ENCODE assay signal across 28 mouse cellular contexts in the genomic region with DNA sequence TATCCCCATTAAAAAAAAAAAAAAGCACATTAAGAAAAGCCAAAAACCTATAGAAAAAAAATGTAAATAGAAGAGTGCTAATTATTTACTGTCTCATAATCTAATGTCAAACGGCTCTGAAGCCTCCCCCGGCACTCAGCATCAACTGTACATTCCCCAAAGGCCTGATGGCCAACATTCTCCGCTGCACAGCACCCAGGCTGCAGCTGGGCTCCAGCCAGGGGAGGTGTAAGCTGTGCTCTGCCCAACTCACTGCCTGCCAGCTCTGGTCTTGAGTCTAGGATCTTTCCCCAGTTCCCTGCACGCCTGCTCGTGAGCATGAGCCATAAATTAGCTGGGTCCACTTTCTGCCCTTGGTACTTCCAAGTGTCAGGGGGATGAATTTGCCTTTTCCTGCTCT. TPM values are rescaled to one million over a fixed set of nuclear protein-coding genes. Genes with fewer than 3 reads are reported as not detected.
DNase-seq lines count a peak whose midpoint lies in the region; ATAC-seq and TF ChIP-seq lines count a peak whose summit lies in the region.
"Had no signal": no experiment of that assay in that cellular context is flagged by ENCODE, and none has a peak within 500 bp of the region (broad histone marks: within the 10 kb centered on the region; RNA-seq: fewer than 3 reads in every experiment).

No protein-coding gene starts in this region.

- no peaks in the 10 kb centered on the region for H3K36me3 ChIP-seq in heart, embryonic 10.5 days
- H3K36me3 ChIP-seq in heart, embryonic 11.5 days (ENCODE audit: control insufficient read depth, insufficient read depth, low read length): no peaks in the 10 kb centered on the region
- no peaks in the 10 kb centered on the region for H3K36me3 ChIP-seq in intestine, embryonic 16.5 days (ENCODE audit: control insufficient read depth, insufficient read depth, low read length)
- H3K36me3 ChIP-seq in intestine, postnatal 0 days (ENCODE audit: control insufficient read depth, insufficient read depth): no peaks in the 10 kb centered on the region
- H3K36me3 ChIP-seq: embryonic facial prominence, embryonic 10.5 days; embryonic facial prominence, embryonic 15.5 days; forebrain, embryonic 12.5 days; hindbrain, embryonic 10.5 days; hindbrain, embryonic 15.5 days; liver, embryonic 12.5 days; midbrain, embryonic 10.5 days; neural tube, embryonic 13.5 days had no signal

- peak; percentile 28 for DNase-seq in adrenal gland, postnatal 14 days
- DNase-seq in adrenal gland, adult 8-10 months: no peak
- no peak for DNase-seq in heart, embryonic 10.5 days (ENCODE audit: low spot score)
- peak; percentile 39 for DNase-seq in urinary bladder, postnatal 14 days (ENCODE audit: low spot score)
- DNase-seq in urinary bladder, adult 2 months (ENCODE audit: low spot score): no peak
- DNase-seq: cerebellum, adult 18-20 months; forebrain, postnatal 0 days; kidney, adult 2 months; layer of hippocampus, postnatal 36 days; left cerebral cortex, postnatal 4 days; liver, postnatal 0 days; right cerebral cortex, postnatal 4 days; thymus, adult 18-20 months; thymus, postnatal 25 days had no signal

- no peaks in the 10 kb centered on the region for H3K9me3 ChIP-seq in heart, embryonic 10.5 days
- no peaks in the 10 kb centered on the region for H3K9me3 ChIP-seq in heart, embryonic 11.5 days (replicated peaks; ENCODE audit: control insufficient read depth, low read length)
- no peaks in the 10 kb centered on the region for H3K9me3 ChIP-seq in intestine, embryonic 16.5 days (ENCODE audit: control insufficient read depth, low read length)
- no peaks in the 10 kb centered on the region for H3K9me3 ChIP-seq in intestine, postnatal 0 days (ENCODE audit: control insufficient read depth)
- H3K9me3 ChIP-seq: embryonic facial prominence, embryonic 10.5 days; embryonic facial prominence, embryonic 15.5 days; forebrain, embryonic 12.5 days; hindbrain, embryonic 10.5 days; hindbrain, embryonic 15.5 days; liver, embryonic 12.5 days; midbrain, embryonic 10.5 days; neural tube, embryonic 13.5 days had no signal

- no peak overlapping the region for H3K4me3 ChIP-seq in heart, embryonic 10.5 days
- H3K4me3 ChIP-seq in heart, embryonic 11.5 days (ENCODE audit: low read depth, low read length): no peak overlapping the region
- no peak overlapping the region for H3K4me3 ChIP-seq in intestine, embryonic 16.5 days (ENCODE audit: low read length)
- no peak overlapping the region for H3K4me3 ChIP-seq in intestine, postnatal 0 days (ENCODE audit: low read depth, low read length)
- H3K4me3 ChIP-seq: embryonic facial prominence, embryonic 10.5 days; embryonic facial prominence, embryonic 15.5 days; forebrain, embryonic 12.5 days; hindbrain, embryonic 10.5 days; hindbrain, embryonic 15.5 days; liver, embryonic 12.5 days; midbrain, embryonic 10.5 days; neural tube, embryonic 13.5 days had no signal

- no peak for ATAC-seq in heart, embryonic 11.5 days (replicated peaks; ENCODE audit: insufficient number of reproducible peaks, low FRiP score, low TSS enrichment)
- no peak for ATAC-seq in intestine, embryonic 16.5 days
- ATAC-seq in intestine, postnatal 0 days: no peak
- ATAC-seq: forebrain, postnatal 0 days; inflammation-experienced regulatory T-cells, adult 6 months; liver, embryonic 12.5 days; liver, postnatal 0 days; Patski had no signal

- H3K27ac ChIP-seq in heart, embryonic 10.5 days: peak overlapping the region; percentile 62; the same call in 1 of the 2 replicates
- no peak overlapping the region for H3K27ac ChIP-seq in heart, embryonic 11.5 days (ENCODE audit: low read depth, low read length)
- H3K27ac ChIP-seq in intestine, embryonic 16.5 days (ENCODE audit: low read length): 0 out of 2 replicates have a peak overlapping the region, but pooled peaks have one; percentile 50
- H3K27ac ChIP-seq in intestine, postnatal 0 days (ENCODE audit: low read depth, low read length): no peak overlapping the region
- H3K27ac ChIP-seq: embryonic facial prominence, embryonic 10.5 days; embryonic facial prominence, embryonic 15.5 days; forebrain, embryonic 12.5 days; hindbrain, embryonic 10.5 days; hindbrain, embryonic 15.5 days; liver, embryonic 12.5 days; midbrain, embryonic 10.5 days; neural tube, embryonic 13.5 days; stomach, postnatal 0 days had no signal

- no peak for TF ChIP-seq CTCF in intestine, postnatal 0 days (IDR thresholded peaks at IDR 0.05; ENCODE audit: low read depth)

- 74% methylated on average over 5 of the region's 5 CpGs for WGBS in heart, embryonic 10.5 days
- WGBS in heart, embryonic 11.5 days (ENCODE audit: insufficient replicate concordance): 62% methylated on average over 5 of the region's 5 CpGs
- 49% methylated on average over 5 of the region's 5 CpGs for WGBS in intestine, embryonic 16.5 days
- WGBS in intestine, postnatal 0 days: 39% methylated on average over 5 of the region's 5 CpGs

- H3K9ac ChIP-seq in heart, embryonic 11.5 days (ENCODE audit: low read depth, low read length): no peak overlapping the region
- peak overlapping the region; percentile 27; the same call in 1 of the 2 replicates for H3K9ac ChIP-seq in intestine, embryonic 16.5 days (ENCODE audit: low read depth, low read length)
- no peak overlapping the region for H3K9ac ChIP-seq in intestine, postnatal 0 days (ENCODE audit: low read depth, low read length)
- H3K9ac ChIP-seq: embryonic facial prominence, embryonic 15.5 days; forebrain, embryonic 12.5 days; forebrain, postnatal 0 days; hindbrain, embryonic 15.5 days; liver, embryonic 12.5 days; liver, postnatal 0 days; neural tube, embryonic 13.5 days had no signal

- no peak overlapping the region for H3K4me2 ChIP-seq in heart, embryonic 11.5 days
- no peak overlapping the region for H3K4me2 ChIP-seq in intestine, embryonic 16.5 days (ENCODE audit: low read depth, low read length)
- H3K4me2 ChIP-seq in intestine, postnatal 0 days (replicated peaks; ENCODE audit: low read depth): no peak overlapping the region
- H3K4me2 ChIP-seq: embryonic facial prominence, embryonic 15.5 days; forebrain, embryonic 12.5 days; hindbrain, embryonic 15.5 days; liver, embryonic 12.5 days; neural tube, embryonic 13.5 days had no signal

- peaks cover 63% of the 10 kb centered on the region for H3K4me1 ChIP-seq in heart, embryonic 10.5 days
- H3K4me1 ChIP-seq in heart, embryonic 11.5 days (ENCODE audit: control insufficient read depth, insufficient read depth, low read length): peaks cover 33% of the 10 kb centered on the region
- H3K4me1 ChIP-seq in intestine, embryonic 16.5 days (ENCODE audit: control insufficient read depth, insufficient read depth, low read length): peaks cover 41% of the 10 kb centered on the region
- H3K4me1 ChIP-seq in intestine, postnatal 0 days (replicated peaks; ENCODE audit: control insufficient read depth, insufficient read depth, low read length): peaks cover 10% of the 10 kb centered on the region

- H3K27me3 ChIP-seq in heart, embryonic 10.5 days (ENCODE audit: insufficient read depth, poor library complexity, severe bottlenecking): no peaks in the 10 kb centered on the region
- H3K27me3 ChIP-seq in heart, embryonic 11.5 days (ENCODE audit: control insufficient read depth, insufficient read depth, low read length): no peaks in the 10 kb centered on the region
- H3K27me3 ChIP-seq in intestine, embryonic 16.5 days (replicated peaks; ENCODE audit: control insufficient read depth, insufficient read depth, low read length): no peaks in the 10 kb centered on the region
- H3K27me3 ChIP-seq in intestine, postnatal 0 days (replicated peaks; ENCODE audit: control insufficient read depth, insufficient read depth, low read length): no peaks in the 10 kb centered on the region
- H3K27me3 ChIP-seq: embryonic facial prominence, embryonic 15.5 days; hindbrain, embryonic 15.5 days; liver, embryonic 12.5 days; Patski had no signal

RNA-seq across cellular contexts. Expression of gene Thsd4, which starts 15.7 kb away (rescaled TPM):
- 7.7 and 11.2 TPM in 2 replicates for total RNA-seq in adrenal gland, postnatal 14 days (2021)
- 1 to 10 TPM; 4.2 to 8.1 (median 6.3) TPM for total RNA-seq in adrenal gland, adult 8-10 months (2022)
- polyA plus RNA-seq in heart, embryonic 10.5 days (2016; fragmentation: Nextera tagmentation; extraction: Ambion mirVana): 19.5 and 24.2 TPM in 2 replicates
- polyA plus RNA-seq in heart, embryonic 11.5 days (2014; fragmentation: Nextera tagmentation; extraction: Ambion mirVana): 10.6 and 14.6 TPM in 2 replicates
- 17.5 and 20.2 TPM in 2 replicates for polyA plus RNA-seq in intestine, embryonic 16.5 days (2015; fragmentation: Nextera tagmentation; extraction: Ambion mirVana)
- polyA plus RNA-seq in intestine, postnatal 0 days (2015; fragmentation: Nextera tagmentation; extraction: Ambion mirVana): 11.4 and 13.6 TPM in 2 replicates
- 19.5 and 21.2 TPM in 2 replicates for polyA plus RNA-seq in urinary bladder, adult 2 months (2012; rRNA removed)
- polyA plus RNA-seq: inflammation-experienced regulatory T-cells, adult 6 months had no signal

Comparison
In these comparisons a context has a peak if more than half of its experiments do, and no peak if none do; other contexts are left out.
1. DNase-seq: peak in adrenal gland, postnatal 14 days (single experiment) and urinary bladder, postnatal 14 days (single experiment); none in adrenal gland, adult 8-10 months (single experiment), heart, embryonic 10.5 days (single experiment) and urinary bladder, adult 2 months (single experiment).
2. H3K27ac ChIP-seq: peak in heart, embryonic 10.5 days (single experiment) and intestine, embryonic 16.5 days (single experiment); none in heart, embryonic 11.5 days (single experiment) and intestine, postnatal 0 days (single experiment).